Comparison of ENCODE assay signal across 18 mouse cellular contexts in genomic region chr4:81462253-81462652, GRCm38 (mm10). TPM values are rescaled to one million over a fixed set of nuclear protein-coding genes. Genes with fewer than 3 reads are reported as not detected.
DNase-seq lines count a peak whose midpoint lies in the region; ATAC-seq lines count a peak whose summit lies in the region.
"Had no signal": no experiment of that assay in that cellular context is flagged by ENCODE, and none has a peak within 500 bp of the region (broad histone marks: within the 10 kb centered on the region; RNA-seq: fewer than 3 reads in every experiment).

No protein-coding gene starts in this region.

- no peak for ATAC-seq in CD4-positive, CD25-positive, alpha-beta regulatory T cell, adult 4 months
- ATAC-seq: forebrain, embryonic 15.5 days; intestine, postnatal 0 days; midbrain, embryonic 13.5 days had no signal

- peak; percentile 55 for DNase-seq in heart, adult 11 months
- no peak for DNase-seq in heart, adult 9 months (ENCODE audit: low spot score in 2 of 2)
- peak; percentile 41 for DNase-seq in ovary, adult 18-20 months (ENCODE audit: low spot score)
- DNase-seq in ovary, postnatal 10 days (ENCODE audit: low spot score) = no peak
- peak; percentile 67 to 78 for DNase-seq in adrenal gland, postnatal 36 days
- DNase-seq in thymus, postnatal 36 days = no peak
- DNase-seq: cerebellum, postnatal 14 days; heart, postnatal 14 days; kidney, postnatal 10 days; left cerebral cortex, postnatal 4 days; liver, embryonic 13.5 days; right cerebral cortex, postnatal 14 days; thymus, postnatal 4 days had no signal

RNA-seq across cellular contexts. Expression of gene Mpdz, which starts 19.6 kb away (rescaled TPM):
- 100 to 1,000 TPM in 1 of 2 experiments, 10 to 100 TPM in 1; 92.0 to 113 TPM for total RNA-seq in adrenal gland, postnatal 36 days (2021)
- 1 to 10 TPM in 1 of 2 experiments, not detected in 1; 1.1 TPM for polyA plus RNA-seq in CD4-positive, CD25-positive, alpha-beta regulatory T cell, adult 4 months (2017; shearing (Covaris generic))
- polyA plus RNA-seq: macrophage had no signal

Comparison
In these comparisons a context has a peak if more than half of its experiments do, and no peak if none do; other contexts are left out.
1. DNase-seq: peak in heart, adult 11 months (single experiment), ovary, adult 18-20 months (single experiment) and adrenal gland, postnatal 36 days (2 of 2); none in heart, adult 9 months (0 of 2), ovary, postnatal 10 days (single experiment) and thymus, postnatal 36 days (0 of 2).